Mouse (Mus musculus): Measurements from ENCODE around the gene Tbc1d10a. TPM values are rescaled to one million over a fixed set of nuclear protein-coding genes. Genes with fewer than 3 reads are reported as not detected.

Tbc1d10a gene
- total RNA-seq (2021) = 10 to 100 TPM; 30.5 to 30.7 TPM
- long read RNA-seq, experiment 1, transcript Tbc1d10a-201 (9 exons, 1,957 nt) = major isoform, 47 of 53 reads
- long read RNA-seq, experiment 1, partial matches to known transcripts = 1 of 53 reads
- long read RNA-seq, experiment 1, other reads (novel, unspliced or antisense) = 5 of 53 reads
- long read RNA-seq, experiment 2, transcript Tbc1d10a-201 (9 exons, 1,957 nt) = major isoform, 39 of 42 reads
- long read RNA-seq, experiment 2, partial matches to known transcripts = 1 of 42 reads
- long read RNA-seq, experiment 2, other reads (novel, unspliced or antisense) = 2 of 42 reads

DNA sequence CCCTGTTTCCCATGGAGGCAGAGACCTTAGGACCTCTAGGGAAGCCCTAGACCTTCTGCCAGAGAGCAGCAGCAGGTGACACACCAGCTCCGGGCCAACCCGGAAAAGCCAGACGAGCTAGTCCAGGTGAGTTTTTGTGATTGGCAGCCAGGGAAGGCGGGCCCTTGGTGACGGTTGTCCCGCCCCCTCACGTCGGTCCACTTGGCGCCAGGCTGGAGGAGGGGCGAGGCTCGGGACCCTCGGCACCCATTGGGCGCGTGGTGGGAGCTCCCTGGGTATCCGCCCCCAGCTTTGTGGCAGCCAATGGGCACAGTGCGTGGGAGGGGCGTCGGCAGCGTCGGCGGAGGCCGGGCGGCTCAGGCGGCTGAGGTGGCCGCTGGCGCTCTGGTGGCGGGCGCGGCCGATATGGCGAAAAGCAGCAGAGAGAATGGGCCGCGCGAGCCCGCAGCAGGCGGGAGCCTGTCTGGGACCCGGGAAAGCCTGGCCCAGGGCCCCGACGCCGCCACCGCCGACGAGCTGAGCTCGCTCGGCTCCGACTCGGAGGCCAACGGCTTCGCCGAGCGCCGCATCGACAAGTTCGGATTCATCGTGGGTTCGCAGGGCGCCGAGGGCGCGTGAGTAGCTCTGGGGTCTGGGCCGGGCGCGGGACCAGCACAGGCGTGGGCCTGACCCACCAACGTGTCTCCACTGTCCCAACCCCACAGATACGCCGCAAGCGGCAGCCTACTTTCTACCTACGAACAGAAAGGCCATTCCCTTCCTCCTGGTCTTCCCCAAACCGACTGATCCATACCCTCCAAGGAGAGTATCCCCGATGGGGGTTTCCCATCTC lies at the start of gene Tbc1d10a:
Gene Tbc1d10a (plus strand): TSS at position 304 of the 832 bp plus-strand sequence.
- DNase-seq (ENCODE audit: low spot score in 2 of 2) = peak; percentile 96 to 97

DNA sequence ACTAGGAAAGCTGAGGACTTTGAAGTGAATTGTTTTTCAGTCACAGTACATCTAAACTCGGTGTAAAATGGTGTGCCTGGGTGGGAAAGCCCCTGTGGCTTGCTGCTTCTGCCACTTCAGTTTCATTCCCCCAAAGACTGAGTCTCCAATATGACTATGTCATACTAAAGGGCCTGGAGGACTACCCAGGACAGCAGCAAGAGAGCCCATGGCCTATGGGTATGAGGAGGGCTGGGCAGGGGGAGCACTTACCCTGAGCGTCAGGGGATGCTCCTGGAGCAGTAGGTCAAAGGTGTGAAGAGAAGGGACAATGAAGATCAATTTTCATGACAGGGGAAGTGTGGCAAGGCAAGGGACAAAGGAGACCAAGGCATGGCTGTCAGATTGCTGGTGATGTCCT lies 47.6 kb upstream of the Tbc1d10a start:
- DNase-seq (ENCODE audit: low spot score in 2 of 2) = no peak

DNA sequence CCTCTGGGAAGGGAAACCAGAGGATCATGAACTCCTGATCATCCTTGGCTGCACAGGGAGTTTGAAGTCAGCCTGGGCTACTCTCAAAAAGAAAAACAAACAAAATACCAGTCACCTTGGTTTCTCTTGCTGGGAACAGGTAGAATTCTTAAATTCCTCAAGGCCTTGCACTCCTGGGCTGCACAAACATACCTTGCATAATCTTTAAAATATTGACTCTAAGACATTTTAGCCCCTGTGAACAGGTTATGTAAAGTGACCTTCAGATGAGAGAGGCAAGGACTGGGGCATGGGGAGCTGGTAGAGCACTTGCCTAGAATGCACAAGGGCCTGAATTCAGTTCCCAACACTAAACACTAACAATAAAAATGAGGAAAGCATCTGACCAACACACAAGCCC lies 45.1 kb upstream of the Tbc1d10a start:
- DNase-seq (ENCODE audit: low spot score in 2 of 2) = no peak

DNA sequence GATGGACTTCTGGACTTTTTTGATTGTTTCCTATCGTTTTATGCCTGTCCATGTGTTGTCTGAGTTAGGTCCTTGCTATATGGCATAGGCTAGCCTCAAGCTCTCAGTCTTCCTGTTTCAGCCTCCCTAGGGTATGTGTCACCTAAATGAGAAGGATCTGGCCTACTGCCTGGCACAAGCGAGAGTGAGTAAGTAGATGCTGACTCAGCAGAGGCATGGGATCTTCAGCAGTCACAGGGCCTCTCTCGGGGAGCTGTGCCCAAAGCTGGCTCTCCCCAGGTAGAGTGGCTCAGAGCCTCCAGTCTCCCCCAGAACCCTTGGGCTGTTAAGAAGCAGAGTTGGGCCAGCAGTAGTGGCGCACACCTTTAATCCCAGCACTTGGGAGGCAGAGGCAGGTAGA lies 44.2 kb upstream of the Tbc1d10a start:
- no peak for DNase-seq (ENCODE audit: low spot score in 2 of 2)

DNA sequence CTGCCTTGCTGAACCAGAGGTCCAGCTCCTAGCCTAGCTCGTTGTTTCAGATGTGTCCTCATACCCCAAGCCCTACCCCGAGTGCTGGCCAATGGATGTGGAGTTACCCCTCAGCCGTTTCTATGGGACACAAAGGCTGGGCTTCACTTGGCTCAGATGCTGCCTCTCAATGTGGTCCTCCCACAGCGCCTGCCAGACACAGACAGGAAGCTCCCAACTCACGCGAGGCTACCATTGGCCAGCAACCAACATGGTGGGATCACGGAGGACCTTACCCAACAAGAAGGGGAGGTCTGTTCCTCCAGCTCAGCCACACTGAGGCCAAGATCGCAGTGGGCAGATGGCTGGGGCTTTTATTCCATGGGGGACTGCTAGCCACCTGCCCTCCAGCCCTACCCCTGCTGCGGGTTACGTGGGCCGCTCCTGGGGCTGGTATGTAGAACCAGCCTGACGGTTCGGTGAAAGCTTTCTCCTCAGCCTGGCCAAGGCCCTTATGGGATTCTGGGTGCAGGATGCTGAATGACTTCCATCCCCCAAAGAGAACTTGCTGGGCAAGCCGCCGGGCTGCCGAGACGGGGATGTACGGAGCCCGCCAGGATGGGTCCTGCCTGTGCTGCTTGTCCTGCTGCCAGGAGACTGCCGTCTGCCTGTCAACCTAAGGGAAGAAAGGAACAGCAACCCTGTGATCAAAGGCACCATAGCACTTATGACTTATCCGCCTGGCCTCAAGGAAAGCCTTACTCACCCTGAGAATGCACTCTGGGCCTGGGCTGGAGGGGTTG lies 43.1 kb upstream of the Tbc1d10a start:
- DNase-seq (ENCODE audit: low spot score in 2 of 2) = no peak

DNA sequence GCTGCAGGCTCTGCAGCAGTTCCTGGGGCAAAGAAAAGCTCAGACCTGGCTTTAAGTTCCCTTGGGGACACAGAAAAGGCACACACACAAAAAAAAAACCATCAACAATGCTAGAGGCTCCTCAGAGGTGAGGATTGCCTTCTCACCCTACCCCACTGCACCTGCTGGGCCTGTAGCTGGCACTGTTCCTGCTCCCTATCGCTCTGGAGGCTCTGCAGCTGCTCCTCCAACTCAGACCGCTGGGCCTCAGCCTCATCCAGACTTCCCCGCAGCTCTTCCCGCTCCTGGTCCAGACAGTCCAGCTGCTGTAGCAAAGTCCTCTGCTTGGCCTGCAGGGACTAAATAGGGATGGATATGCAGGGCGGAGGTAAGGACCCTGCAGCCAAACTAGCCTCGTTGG lies 40.2 kb upstream of the Tbc1d10a start:
- DNase-seq (ENCODE audit: low spot score in 2 of 2) = no peak

DNA sequence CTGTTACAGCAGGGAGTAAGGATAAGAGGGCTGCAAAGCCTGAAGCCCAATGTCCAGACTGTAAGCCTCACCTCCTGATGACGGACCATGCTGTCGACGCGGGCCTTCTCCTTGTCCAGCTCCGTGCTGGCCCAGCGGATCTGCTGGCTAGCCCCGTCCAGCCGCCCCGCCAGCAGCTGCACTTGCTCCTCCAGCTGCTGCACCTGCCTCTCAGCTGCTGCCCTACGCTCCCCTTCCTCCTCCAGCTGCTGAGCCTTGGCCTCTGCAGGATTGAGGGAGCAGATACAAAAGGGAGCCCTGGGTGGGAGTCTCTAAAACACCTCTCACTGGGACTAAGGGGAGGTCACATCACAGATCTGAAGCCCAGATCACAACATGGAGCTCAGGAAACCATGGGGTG lies 39.5 kb upstream of the Tbc1d10a start:
- no peak for DNase-seq (ENCODE audit: low spot score in 2 of 2)

DNA sequence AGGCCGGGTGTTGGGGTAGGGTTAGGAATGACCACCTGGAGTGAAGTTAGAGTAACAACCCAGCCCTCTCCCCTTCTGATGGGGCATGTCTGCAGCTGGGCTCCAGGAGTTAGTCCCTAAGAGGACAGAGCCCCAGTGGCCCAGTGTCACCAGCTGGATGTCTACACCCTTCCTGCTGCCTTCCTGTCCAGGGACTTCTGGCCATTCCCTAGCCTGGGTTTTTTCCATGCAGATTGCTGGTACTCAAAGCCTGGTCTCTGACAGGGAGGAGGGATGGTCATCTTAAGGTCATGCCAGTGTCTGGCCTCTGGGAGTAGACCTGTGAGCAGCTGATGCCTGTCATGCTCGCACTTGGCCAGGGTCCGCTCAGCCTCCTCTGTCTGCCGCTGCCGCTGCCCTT lies 38.5 kb upstream of the Tbc1d10a start:
- no peak for DNase-seq (ENCODE audit: low spot score in 2 of 2)

DNA sequence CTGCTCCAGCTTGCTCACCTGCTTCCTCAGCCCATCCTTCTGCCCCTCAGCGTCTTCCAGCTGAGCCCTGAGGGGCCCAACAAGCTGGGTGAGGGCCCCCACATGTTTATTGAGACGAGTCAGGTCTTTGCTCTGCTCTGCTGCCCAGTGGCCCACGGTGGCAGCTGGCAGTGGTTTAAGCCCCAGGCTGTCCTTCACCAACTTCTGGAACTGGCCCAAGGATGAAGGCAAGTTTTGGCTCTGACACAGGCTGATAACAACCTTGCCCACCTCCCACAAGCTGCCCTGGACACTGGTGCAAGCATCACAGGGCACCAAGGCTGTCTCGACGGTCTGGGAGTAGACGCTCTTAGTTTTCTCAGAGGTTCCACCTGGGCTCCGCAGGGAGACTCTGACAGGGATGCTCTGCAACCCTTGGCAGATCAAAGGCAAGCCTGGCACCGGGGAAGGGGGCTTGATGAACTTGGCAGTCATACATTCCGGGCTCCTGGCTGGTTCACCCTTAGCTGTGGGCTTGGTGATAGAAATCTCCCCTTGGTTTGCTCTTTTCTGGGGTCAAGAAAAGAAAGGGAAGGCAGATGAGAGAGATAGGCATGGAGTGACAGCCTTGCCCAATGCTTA lies 37.9 kb upstream of the Tbc1d10a start:
- DNase-seq (ENCODE audit: low spot score in 2 of 2) = no peak

DNA sequence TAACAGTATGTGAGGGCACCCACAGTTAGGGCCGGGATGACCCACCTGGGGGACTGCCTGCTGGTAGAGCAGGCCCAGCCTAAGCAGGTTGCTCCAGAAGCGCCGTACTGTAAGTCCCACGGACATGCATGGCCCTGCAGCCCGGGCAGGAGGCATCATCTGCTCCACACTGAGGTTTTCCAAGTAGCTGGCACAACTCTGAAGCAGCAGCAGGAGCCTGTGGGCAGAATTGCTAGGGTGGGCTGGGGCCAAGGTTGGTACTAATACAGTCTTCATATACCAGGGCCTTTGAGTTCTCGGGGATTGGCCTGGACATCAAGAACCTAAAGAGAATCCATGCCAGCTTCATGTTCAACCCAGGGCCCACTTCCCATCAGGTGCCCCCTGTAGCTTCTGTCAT lies 36.7 kb upstream of the Tbc1d10a start:
- no peak for DNase-seq (ENCODE audit: low spot score in 2 of 2)

DNA sequence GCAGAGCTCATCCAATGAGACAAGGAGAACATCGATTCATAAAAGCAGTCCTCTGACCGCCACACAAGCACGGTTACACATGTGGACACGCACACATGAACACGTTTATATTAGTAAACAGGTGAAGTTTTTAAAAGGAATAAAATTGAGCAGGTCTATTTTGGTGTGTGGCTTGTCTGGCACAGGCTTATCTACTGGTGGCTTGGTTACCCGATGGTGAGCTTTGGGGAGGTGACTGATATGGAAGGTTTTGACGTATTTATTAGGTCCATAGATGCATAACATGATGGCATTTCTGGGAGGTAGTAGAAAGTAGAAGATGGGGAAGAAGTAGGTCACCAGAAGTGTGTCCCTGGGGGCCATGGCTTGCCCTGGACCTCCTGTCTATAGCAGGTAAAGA lies 32.9 kb upstream of the Tbc1d10a start:
- DNase-seq (ENCODE audit: low spot score in 2 of 2) = no peak

DNA sequence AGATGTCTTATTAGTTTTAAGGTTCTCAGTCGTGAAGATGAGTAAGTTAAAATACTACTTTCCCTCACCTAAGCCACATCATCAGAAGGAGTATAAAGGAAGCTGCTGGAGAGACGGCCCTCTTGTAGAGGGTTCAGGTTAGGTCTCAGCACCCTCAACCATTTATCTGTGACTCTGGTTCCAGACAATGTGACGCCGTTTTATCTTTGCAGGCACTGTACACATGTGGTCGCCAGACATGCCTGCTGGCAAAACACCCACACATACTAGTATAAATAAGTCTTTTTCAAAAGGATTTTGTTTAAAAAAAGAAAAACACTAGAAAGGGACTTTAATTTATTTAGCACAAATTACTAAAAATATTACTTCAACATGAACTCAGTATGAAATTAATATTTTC lies 30.9 kb upstream of the Tbc1d10a start:
- DNase-seq (ENCODE audit: low spot score in 2 of 2) = no peak

DNA sequence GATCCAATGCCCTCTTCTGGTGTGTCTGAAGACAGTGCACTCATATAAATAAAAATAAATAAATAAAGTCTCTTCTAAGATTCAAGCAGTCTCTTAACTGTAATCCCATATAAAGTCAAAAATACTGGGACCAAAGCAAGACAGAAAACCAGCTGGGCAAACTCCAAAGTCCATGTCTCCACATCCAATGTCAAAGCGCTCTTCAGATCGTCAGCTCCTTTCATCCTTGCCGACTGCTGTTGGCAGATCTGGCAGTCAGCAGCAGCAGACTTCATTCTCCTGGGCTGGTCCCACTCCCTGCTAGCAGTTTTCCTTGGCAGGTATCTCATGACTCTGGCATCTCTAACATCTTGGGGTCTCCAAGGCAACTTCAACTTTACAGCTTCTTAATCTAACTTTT lies 27.9 kb upstream of the Tbc1d10a start:
- no peak for DNase-seq (ENCODE audit: low spot score in 2 of 2)

DNA sequence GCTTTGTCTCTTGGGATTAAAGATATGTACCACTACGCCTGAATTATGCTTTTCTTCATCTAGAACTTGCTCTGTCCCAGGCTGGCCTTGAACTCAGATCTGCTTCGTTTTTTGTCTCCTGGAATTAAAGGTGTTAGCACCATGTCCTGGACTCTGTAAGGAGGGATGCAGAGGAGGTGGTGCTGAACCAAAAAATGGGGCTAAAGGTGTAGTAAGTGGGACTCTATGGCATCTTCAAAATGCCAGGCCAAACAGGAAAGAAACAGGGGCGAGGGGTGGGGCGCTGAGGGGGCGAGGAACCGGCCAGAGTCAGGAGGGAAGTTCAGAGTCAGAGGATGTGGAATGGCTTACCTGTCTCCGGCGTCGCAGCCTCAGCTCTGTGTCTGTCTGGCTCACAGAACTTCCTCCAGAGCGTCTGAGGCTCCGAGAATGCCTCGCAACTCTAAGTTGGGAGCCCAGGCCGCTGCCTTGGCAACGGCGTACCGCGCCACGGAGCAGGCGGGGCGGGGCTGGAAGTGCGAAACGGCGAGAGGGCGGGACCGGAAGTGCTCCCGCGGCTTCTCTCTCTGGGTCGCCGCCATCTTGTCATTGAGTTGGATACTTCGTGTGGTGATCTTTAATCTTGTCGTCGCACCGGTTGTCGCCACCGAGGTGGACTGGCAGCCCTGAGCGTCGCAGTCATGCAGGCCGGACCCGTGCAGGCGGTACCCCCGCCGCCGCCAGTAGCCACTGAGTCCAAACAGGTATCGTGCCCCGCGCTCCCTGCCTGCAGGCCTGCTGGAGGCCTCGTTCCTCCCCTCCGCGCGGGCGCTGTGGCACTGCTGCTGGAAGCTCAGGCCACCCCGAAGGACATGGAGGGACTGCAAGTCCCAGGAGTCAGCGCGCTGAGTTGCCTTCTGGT lies 26.5 kb upstream of the Tbc1d10a start, which contains the start of the genes Ccdc157 and Sf3a1:
Gene Ccdc157 (minus strand): TSS at position 486 of the 901 bp plus-strand sequence.
Gene Sf3a1 (plus strand): TSS at position 543 of the 901 bp plus-strand sequence.
- peak; percentile 93 to 96 for DNase-seq (ENCODE audit: low spot score in 2 of 2)

DNA sequence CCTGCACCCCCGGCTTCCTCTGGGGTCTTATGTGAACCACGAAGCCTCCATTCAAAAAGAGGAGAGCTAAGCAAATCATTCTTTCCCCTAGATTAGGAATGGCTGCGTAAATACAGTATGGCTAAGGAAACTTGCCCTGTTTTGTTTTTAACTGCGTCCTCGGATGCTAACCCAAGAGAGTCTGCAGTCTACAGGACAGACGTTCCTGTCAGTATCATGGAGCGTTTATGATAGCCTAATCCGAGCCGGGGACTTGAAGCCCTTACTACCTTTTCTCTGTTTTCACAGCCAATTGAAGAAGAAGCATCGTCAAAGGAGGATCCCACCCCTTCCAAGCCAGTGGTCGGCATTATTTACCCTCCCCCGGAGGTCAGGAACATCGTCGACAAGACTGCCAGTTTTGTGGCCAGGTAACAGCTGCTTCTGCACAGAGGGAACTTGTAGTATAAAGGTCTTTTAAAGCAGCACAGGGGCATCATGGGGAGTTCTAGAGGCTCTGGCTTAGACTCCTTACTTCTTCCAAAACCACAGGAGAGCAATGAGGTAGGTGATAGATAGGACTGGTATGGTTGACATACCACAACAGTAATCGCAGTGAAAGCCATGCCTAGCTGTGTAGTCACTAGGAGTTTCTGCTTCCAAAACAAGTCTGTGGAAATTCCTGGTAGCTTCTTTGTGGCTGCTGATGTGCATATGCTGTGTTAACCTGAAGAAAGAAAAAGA lies 25.7 kb upstream of the Tbc1d10a start:
- DNase-seq (ENCODE audit: low spot score in 2 of 2) = no peak

DNA sequence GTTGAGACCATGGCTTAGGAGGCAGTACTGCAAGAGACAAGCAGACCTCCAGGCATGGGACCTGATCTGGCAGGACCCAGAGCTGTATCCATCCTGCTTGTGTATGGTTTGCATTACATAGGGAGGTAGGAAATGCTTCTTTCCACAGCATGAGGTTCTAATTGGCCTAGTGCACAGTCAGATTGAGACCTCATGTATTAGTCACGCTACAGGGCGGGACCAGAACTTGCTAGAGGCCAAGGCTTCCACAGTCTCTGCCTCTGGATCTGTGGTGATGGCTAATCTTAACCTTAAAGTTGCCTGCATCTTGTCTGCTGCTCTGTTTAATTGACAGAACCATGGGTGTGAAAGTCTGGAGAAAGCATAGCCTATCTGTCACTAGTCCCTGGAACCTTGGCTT lies 21.9 kb upstream of the Tbc1d10a start:
- DNase-seq (ENCODE audit: low spot score in 2 of 2) = no peak

DNA sequence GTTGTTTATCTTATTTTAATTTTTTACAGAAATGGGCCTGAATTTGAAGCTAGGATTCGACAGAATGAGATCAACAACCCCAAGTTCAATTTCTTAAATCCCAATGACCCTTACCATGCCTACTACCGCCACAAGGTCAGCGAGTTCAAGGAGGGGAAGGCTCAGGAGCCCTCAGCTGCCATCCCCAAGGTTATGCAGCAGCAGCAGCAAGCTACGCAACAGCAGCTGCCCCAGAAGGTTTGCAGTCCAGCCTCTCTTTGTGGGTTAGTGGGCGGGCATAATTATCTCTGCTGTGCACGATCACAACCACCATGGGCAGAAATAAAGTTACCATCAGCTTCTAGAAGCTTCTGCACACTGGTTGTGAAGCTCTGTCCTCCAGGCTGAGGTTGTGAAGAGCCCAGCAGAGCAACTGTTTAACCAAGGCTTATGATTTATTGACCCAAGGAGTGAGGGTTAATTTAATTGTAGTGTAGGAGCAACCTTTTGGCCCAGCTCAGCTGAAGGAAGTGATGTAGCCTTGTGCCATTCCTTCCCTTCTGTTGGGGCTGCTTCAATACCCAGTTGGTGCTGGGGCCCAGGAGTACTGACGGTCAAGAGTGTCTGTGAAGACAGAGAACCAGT lies 20.0 kb upstream of the Tbc1d10a start:
- DNase-seq (ENCODE audit: low spot score in 2 of 2) = no peak

DNA sequence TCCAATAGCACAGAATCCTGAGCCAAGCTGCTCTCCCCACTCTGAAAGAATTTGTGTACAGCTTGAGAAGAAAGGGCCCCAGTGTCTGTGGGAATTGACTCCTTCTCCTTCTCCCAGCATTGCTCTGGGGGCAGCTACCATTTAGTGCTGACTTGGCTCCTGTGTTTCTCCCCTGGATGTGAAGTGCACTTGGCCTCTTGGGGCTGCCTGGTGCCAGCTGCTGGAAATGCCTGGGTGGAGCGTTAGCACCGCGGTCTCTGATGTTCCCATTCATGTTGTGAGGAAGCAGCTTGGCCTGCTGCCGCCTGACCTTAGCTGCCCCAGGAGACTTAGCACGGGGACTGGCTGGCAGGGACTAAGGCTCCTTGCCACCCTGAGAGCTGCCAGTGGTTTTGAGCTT lies 12.0 kb upstream of the Tbc1d10a start:
- peak; percentile 32 to 45 for DNase-seq (ENCODE audit: low spot score in 2 of 2)

DNA sequence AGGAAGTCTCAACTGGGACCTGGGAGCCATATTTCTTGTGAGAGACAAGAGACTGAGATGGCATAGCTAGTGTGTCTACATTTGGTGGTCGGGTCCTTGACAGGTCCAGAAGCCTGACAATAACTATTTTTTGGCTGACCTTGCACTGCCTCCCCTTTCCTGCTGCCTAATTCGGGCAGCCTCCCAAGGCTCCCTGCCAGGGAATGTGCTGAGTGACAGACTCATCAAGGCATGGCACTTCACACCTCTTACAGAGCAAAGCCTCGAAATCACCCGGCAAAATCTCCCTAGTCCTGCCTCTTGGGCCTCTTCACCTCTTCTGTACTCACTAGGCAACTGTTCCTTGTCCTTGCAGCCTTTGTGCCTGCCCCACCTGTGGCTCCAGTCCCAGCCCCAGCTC lies 8.9 kb upstream of the Tbc1d10a start:
- no peak for DNase-seq (ENCODE audit: low spot score in 2 of 2)
